Mouse (Mus musculus) brain, adult 2 months (tissue): ENCODE results near the gene Hdac10.

Source experiments
- DNase-seq: peaks from one replicate; pipeline ENCODE4 v3.0.0; 2011; ENCODE audit warnings: low read depth, low spot score

The Hdac10 gene

GRCm38 (mm10) chr15:89075478-89076147, 52.9 kb downstream of the Hdac10 start:
- DNase-seq: peak; percentile 95

GRCm38 (mm10) chr15:89074613-89075477, 53.7 kb downstream of the Hdac10 start, which contains the start of gene Trabd:
Gene Trabd (plus strand): TSS chr15:89075124.
- peak; percentile 50 for DNase-seq

DNA sequence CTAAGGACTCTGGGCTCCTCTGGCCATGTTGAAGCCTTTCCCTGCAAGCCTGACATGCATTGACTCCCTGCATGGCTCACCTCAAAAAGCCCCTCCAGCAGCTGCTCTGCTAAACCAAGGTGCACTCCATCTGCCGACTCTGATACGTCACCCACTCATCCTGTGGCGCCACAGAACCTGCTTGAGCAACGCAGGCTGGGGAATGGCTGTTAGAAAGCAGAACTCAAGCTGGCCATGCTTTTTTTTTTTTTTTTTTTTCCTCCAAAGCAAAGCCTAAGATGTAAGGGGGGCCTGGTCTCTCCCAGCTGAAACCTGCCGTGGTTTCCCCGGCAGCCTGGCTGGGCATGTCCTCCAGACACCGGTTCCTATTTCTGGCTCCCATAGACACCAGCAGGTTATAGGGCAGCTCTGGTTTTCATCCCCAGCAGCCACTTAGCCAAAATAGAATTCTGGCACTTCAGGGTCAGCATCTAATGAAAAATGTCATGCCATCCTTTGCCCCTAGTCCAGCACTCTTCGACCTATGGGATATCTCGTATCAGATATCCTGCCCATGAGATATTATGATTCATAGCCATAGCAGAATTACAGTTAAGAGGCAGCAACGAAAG, 54.4 kb downstream of the Hdac10 start:
- peak; percentile 70 for DNase-seq
